Mouse (Mus musculus) layer of hippocampus, adult 2 months (tissue): ENCODE data around the gene Gabpb2. TPM values are rescaled to one million over a fixed set of nuclear protein-coding genes. Genes with fewer than 3 reads are reported as not detected.
"Not testable (repeated sequence)": the region's sequence is repeated elsewhere in the genome, so short reads cannot be mapped to it uniquely, and the experiment has no call there.

Experiments
- DNase-seq, 2 experiments: peaks; one replicate each; pipeline ENCODE4 v3.0.0; 2022; ENCODE audit warnings: low spot score in 2 of 2
- H3K27ac ChIP-seq: fragments of 200-600 bp; 2 replicates; pipeline ENCODE4 v1.8.1; 2022
- H3K4me3 ChIP-seq: fragments of 200-600 bp; 2 replicates; pipeline ENCODE4 v1.8.1; 2022; ENCODE audit warnings: mild to moderate bottlenecking
- CTCF ChIP-seq: fragments of 200-600 bp; conservative IDR thresholded peaks from 2 replicates; pipeline ENCODE4 v1.8.1; 2022; ENCODE audit warnings: antibody characterized with exemption, mild to moderate bottlenecking, moderate library complexity
- total RNA-seq, 2 experiments: library from RNA; stranded (reverse); gene quantifications; 2 replicates each; pipeline ENCODE4 v1.2.3; 2021

The Gabpb2 gene
- total RNA-seq, 2 experiments from 2014 or later, result 15.4 to 20.0 TPM

GRCm38 (mm10) chr3:95153874-95154273 lies 63.8 kb downstream of the Gabpb2 start:
- no peak overlapping the region for H3K4me3 ChIP-seq
- no peak overlapping the region for H3K27ac ChIP-seq
- peak; percentile 78 for TF ChIP-seq CTCF
- no peak for DNase-seq

GRCm38 (mm10) chr3:95147924-95148323 lies 69.8 kb downstream of the Gabpb2 start:
- Histone ChIP-seq H3K4me3 (no peak overlapping the region), H3K27ac (no peak overlapping the region)
- TF ChIP-seq CTCF, result no peak
- DNase-seq, result no peak

GRCm38 (mm10) chr3:95142617-95143011 lies 75.1 kb downstream of the Gabpb2 start:
- TF ChIP-seq CTCF, result peak; percentile 97
- Histone ChIP-seq H3K27ac (no peak overlapping the region), H3K4me3 (no peak overlapping the region)
- peak; percentile 82 to 92 for DNase-seq

GRCm38 (mm10) chr3:95141952-95142616 lies 75.6 kb downstream of the Gabpb2 start, which contains the start of gene Tnfaip8l2:
Gene Tnfaip8l2, minus strand, starts transcription at chr3:95142360.
- H3K4me3 ChIP-seq, result peak within 1 kb of the TSS; percentile 15
- DNase-seq, result no peak
- TF ChIP-seq CTCF, result no peak
- peak within 1 kb of the TSS; percentile 29; the same call in 1 of the 2 replicates for H3K27ac ChIP-seq

- no peak for TF ChIP-seq CTCF
- H3K4me3 ChIP-seq, result peak overlapping the region; percentile 15
- no peak for DNase-seq
- H3K27ac ChIP-seq, result no peak overlapping the region; the same call in 1 of the 2 replicates
Measured at GRCm38 (mm10) chr3:95141474-95141873, 76.2 kb downstream of the Gabpb2 start.

GRCm38 (mm10) chr3:95140795-95141194 lies 76.9 kb downstream of the Gabpb2 start:
- Histone ChIP-seq H3K27ac (no peak overlapping the region), H3K4me3 (no peak overlapping the region)
- no peak for TF ChIP-seq CTCF
- DNase-seq, result no peak

GRCm38 (mm10) chr3:95140289-95140595 lies 77.5 kb downstream of the Gabpb2 start:
- Histone ChIP-seq H3K27ac (peak overlapping the region; percentile 23; the same call in 1 of the 2 replicates), H3K4me3 (no peak overlapping the region)
- no peak for TF ChIP-seq CTCF
- no peak for DNase-seq

GRCm38 (mm10) chr3:95139586-95140288 lies 78.0 kb downstream of the Gabpb2 start:
- Histone ChIP-seq H3K27ac (peak overlapping the region; percentile 23; the same call in 1 of the 2 replicates), H3K4me3 (no peak overlapping the region)
- no peak for DNase-seq
- TF ChIP-seq CTCF, result no peak

GRCm38 (mm10) chr3:95136336-95136735 lies 81.4 kb downstream of the Gabpb2 start:
- no peak for TF ChIP-seq CTCF
- no peak overlapping the region for H3K27ac ChIP-seq
- no peak for DNase-seq

GRCm38 (mm10) chr3:95135433-95136052 lies 82.2 kb downstream of the Gabpb2 start:
- DNase-seq, result no peak
- Histone ChIP-seq H3K4me3 (peak overlapping the region; percentile 56), H3K27ac (peak overlapping the region; percentile 14)
- TF ChIP-seq CTCF, result no peak

More at GRCm38 (mm10) chr3:95136336-95136735, 81.4 kb downstream of the Gabpb2 start:
- H3K4me3 ChIP-seq, result no peak overlapping the region

- no peak for TF ChIP-seq CTCF
- peak overlapping the region; percentile 14 for H3K27ac ChIP-seq
- peak overlapping the region; percentile 56 for H3K4me3 ChIP-seq
- no peak for DNase-seq
Measured at GRCm38 (mm10) chr3:95135023-95135422, 82.7 kb downstream of the Gabpb2 start.

- H3K4me3 ChIP-seq, result peak overlapping the region; percentile 63
- H3K27ac ChIP-seq, DNase-seq: not testable (repeated sequence)
Measured at GRCm38 (mm10) chr3:95134133-95134532, 83.6 kb downstream of the Gabpb2 start.

- DNase-seq, result peak; percentile 92 to 96
- peak within 1 kb of the TSS; percentile 91 for H3K27ac ChIP-seq
- peak within 1 kb of the TSS; percentile 63 for H3K4me3 ChIP-seq
- peak; percentile 54 for TF ChIP-seq CTCF
Measured at GRCm38 (mm10) chr3:95133680-95134101, 84.0 kb downstream of the Gabpb2 start, which contains the start of the genes Scnm1 and Lysmd1. Gene Scnm1, minus strand, starts transcription at chr3:95134011. Gene Lysmd1, plus strand, starts transcription at chr3:95134088.
